Mouse (Mus musculus) kidney, postnatal 36 days (tissue): ENCODE data around the gene Klk1b16.
"Not testable (repeated sequence)": the region's sequence is repeated elsewhere in the genome, so short reads cannot be mapped to it uniquely, and the experiment has no call there.

Experiments used
- DNase-seq, 2 experiments: peaks; one replicate each; pipeline ENCODE4 v3.0.0; 2021 to 2022; ENCODE audit warnings: mixed read lengths in 2 of 2

Klk1b16 gene

GRCm38 (mm10) chr7:44136467-44136866 lies at the start of gene Klk1b16:
Gene Klk1b16, plus strand, starts transcription at chr7:44136767.
- DNase-seq = no peak

- no peak for DNase-seq
Measured at GRCm38 (mm10) chr7:44096111-44096510, 40.5 kb upstream of the Klk1b16 start.

- peak in 1 of 2 experiments; percentile 3 for DNase-seq
Measured at GRCm38 (mm10) chr7:44102028-44102427, 34.5 kb upstream of the Klk1b16 start, which contains the start of gene Klk1b21. Gene Klk1b21, plus strand, starts transcription at chr7:44102328.

DNA sequence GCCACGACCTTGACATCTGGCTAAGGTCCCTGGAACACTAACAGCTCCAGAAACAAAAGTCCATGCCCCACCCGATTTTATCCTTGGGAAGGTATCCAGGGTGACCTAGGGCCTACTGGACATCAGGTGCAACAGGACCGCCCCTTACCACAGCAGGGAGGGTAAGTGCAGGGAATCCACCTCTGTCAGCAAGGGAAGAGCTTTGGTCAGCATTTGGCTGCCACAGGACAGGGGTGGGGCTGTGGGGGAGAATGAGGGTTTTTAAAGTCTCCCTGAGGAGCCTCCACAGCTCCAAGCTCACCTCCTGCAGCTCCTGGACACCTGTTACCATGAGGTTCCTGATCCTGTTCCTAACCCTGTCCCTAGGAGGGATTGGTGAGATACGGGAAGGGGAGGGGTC lies 24.2 kb upstream of the Klk1b16 start, which contains the start of gene Klk1b22:
TSS of gene Klk1b22 (plus strand) at position 301 of the 400 bp plus-strand sequence.
- DNase-seq = peak in 1 of 2 experiments; percentile 12

GRCm38 (mm10) chr7:44123445-44123844 lies 13.1 kb upstream of the Klk1b16 start:
- DNase-seq = no peak

DNA sequence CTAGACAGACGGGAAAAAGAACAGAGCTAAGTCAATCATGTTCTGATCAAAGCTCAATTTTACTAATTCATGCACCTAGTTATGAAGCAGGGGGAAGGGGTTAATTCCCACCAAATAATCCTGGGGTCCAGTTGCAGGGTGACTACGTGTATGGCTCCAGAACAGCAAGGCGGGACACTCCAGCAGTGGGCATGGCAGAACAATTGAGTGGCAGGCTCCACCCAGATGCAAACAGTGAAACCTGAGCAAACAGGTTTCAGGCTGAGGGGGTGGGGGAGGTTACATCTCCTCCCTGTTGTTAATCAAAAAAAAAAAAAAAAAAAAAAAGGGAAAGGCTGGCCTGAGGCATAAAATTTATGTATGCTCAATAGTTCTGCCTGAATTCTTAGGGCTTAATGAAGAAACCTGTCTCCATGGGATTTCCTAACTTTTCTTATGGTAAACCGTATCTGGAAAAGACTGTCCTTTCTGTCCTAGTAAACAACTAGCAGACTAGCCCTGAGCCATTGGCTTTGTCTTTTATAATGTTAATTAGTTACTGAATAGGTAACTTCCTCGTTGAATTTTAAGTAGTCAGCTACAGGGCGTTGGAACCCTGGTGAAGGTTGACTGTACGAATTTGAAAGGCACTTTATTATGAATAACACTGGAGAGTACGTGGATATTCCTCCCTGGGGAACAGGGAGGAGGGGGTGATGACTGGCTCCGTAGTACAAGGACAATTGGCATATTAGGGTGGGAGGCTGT lies 42.9 kb downstream of the Klk1b16 start:
- peak; percentile 49 to 57 for DNase-seq

DNA sequence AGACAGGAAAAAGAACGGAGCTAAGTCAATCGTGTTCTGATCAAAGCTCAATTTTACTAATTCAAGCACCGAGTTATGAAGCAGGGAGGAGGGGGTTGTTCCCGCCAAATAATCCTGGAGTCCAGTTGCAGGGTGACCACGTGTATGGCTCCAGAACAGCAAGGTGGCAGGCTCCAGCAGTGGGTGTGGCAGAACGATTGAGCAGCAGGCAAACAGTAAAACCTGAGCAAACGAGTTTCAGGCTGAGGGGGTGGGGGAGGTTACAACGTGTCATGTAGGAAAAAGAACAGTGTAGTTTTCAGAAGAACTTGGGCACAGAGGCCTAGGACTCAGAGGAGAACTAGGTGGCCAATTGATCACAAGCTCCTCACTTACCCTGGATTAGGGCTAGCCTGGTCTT lies 49.9 kb downstream of the Klk1b16 start:
- DNase-seq = peak; percentile 16 to 37

GRCm38 (mm10) chr7:44187936-44188335 lies 51.4 kb downstream of the Klk1b16 start, which contains the start of gene Klk1b24:
Gene Klk1b24, plus strand, starts transcription at chr7:44188236.
- not testable (repeated sequence) for DNase-seq
